Mouse (Mus musculus) ZHBTc4 (cell line): Measurements from ENCODE around the gene Slc4a10.

ENCODE experiments used
- DNase-seq: peaks from one replicate; pipeline ENCODE4 v3.0.0-alpha.2; 2011; ENCODE audit warnings: low read depth, low spot score

Gene Slc4a10

DNA sequence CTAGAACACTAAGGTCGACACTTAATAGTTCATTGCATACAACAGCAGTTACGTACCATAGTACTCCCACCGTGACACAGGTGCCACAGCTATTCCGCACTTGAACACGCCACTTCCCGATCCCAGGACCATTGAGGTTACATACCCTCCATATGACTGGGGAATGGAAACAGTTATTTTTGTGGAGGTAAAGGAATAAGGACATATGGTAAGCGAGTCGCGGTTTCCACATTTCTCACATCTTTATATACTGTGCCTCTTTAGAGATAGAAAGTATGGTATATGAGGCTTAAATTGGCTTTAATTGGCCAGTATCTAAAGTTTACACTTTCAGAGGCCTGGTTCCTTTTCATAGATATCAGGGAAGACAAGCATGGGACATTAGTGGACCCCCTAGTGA, 301.5 kb downstream of the Slc4a10 start:
- DNase-seq, result no peak

DNA sequence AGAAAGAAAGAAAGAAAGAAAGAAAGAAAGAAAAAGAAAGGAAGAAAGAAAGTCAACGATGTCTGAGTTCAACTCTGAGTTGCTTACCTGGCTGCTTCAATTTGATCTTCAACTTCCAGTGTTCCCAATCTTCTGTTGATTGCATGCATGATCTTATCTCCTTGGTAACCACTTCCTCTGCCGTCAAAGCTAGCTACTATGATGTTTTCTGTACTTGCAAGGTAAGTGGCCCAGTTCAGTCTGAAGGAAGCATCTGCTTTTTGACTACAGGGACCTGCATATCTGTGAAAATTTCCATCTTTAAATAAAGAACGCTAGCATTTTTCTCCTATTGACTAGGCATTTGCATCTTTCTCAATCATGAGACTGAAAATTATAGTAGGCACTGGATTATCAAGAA, 305.8 kb downstream of the Slc4a10 start:
- DNase-seq, result no peak

DNA sequence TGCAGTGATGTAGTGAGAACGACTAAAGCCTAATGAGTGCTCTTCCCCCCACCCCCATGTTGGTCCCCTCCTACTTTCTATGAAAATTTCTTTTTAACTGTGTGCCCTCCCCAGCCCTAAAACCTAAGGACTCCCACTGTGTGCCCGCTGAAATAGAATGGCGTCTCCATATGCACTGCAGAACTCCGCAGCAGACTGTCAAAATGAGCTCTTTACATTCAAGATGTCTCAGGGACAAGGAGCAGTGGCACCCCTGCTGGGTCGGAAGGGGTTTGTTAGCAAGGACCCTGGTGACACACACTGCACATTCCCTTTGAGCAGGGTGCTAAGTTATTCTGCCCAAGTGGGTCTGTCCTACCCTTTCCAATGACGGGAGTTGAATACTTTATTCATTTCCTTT, 309.5 kb downstream of the Slc4a10 start:
- DNase-seq, result peak; percentile 18

DNA sequence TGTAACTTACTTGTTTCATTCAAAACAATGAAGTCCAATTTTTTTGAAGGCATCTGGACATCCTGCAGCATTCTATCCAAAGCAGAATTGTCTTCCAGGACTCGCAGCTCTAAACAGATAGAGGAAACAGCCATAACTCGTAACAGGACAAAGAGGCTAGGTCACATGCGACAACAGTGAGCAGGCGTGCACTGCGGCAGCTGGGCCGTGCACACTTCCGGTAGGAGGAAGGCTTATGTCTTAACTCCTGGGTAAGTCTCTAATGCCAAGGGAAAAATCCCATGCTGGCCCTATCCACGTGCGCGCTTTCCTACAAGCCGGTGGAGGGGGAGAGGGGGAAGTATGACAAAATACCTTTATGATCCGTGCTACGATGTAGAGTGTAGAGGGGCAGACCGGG, 310.3 kb downstream of the Slc4a10 start:
- DNase-seq, result peak; percentile 21

DNA sequence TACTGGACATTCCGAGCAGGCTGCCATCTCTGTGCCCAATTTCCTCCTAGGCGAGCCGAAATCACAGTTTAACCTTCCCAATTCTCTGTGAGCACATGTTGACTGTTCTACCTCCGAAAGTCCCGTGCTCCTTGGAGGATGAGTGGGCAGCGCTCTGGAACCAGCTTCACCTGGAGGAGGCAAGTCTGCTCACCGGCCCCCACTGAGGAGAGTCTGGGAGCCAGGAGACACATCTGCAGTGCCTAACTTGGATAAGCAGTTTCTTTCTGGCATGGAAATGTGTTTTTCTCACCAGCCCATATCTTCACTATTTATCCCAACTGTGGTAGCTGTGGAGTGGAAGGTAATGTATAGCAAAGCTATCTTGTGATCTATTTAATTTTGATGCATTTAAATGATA, 311.0 kb downstream of the Slc4a10 start:
- no peak for DNase-seq

DNA sequence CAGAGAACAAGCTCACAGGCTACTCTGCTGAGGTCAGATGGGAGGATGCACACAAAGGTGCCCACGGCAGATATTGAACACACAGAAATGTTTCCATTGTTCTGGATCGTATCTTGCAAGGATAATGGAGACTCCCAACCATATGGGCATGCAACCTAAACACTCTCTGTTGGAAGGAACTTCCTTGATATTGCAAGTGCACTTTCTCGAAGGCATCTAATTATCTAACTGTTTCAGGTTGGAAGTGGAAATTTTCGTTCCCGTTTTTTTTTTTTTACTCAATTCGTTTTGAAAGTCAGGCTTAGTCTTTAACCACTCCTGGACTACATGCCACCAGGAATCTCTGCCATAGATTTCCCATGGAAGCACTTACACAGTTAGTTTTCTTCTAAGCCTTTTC, 314.6 kb downstream of the Slc4a10 start:
- no peak for DNase-seq

DNA sequence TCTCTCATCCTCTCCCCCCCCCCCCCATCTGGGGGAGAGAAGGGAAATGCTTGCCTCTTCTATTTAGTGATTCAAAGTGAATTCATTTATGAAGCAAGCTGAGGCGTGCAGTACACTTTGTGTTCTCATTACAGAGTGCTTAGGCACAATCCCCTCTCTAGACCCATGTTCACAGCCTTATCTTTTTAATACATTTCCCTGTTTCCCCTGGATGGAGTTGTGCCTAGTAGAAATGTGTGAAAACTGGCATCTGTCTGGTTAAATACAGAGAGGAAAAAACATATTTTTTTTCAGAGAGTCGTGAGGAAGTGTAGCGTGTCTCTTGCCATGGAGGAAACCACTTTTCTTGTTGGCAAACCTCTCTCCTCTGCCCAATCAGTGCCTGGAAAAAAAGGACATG, 315.3 kb downstream of the Slc4a10 start:
- DNase-seq, result no peak

DNA sequence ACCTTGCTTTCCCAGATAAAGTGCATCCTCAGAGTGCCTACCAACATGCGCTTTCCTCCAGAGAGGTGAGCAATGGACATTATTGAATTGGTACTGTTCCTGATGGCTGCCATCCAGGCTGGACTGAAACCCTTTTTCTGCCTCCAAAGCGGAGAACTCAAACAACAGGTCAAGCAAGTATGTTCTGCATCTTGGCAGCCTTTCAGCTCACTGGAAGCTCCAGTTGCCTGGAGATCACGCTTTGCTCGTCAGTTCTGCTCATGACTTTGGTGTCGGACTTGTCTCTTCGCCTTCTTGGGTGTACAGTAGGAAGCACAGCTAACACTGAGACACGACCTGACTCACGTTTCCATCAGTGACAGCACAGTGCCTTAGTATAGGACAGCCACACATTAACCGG, 315.9 kb downstream of the Slc4a10 start:
- DNase-seq, result no peak

DNA sequence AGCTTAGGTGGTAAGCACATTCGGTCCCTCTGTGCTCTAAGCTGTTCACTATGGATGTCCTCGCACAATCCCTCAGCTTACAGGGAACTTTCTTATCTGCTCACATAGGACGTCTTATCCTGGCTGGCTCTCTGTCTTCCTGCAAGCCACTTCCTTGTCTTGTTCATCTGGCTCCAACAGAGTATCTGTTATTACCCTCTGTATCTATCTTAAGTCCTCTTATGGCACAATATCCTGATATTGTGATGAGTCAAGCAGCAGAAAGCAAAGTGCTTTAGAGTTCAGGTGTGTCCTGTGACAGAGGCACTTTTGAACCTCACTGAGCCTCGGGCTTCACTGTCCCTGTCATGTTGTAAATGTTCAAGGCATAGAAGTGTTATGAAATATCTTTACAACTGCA, 317.3 kb downstream of the Slc4a10 start:
- DNase-seq, result no peak

DNA sequence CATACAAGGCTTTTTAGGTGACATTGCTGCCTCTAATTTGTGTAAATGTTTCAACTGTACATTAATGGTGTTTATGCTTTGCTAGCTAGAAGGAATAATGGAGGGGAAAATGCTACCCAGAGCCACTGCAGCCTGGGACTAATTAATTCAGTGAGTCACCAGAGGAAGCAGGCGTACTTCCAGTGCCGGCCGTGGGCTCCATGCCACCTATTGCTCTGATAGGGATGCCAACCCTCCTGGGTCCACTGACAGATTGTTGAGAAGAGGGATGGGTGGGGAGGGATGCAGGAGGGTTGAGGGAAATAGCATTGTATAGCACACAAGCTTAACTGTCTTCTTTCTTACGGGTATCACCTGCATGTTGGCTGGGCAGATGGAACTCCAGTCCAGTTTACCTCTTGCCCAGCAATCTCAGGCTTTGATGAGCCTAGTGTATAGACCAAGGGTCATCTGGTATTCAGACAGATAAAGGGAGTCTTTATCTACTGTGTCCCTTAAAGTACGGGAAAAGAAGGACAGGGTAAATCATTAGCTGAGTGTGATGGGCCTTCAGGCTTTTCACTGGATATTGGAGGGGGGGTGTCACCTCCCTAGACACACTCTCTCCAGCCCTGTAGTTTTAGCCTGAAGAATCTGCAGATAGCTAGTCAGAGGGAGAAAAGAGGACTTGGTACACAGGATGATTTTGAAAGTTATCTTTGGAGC, 322.2 kb downstream of the Slc4a10 start:
- no peak for DNase-seq

DNA sequence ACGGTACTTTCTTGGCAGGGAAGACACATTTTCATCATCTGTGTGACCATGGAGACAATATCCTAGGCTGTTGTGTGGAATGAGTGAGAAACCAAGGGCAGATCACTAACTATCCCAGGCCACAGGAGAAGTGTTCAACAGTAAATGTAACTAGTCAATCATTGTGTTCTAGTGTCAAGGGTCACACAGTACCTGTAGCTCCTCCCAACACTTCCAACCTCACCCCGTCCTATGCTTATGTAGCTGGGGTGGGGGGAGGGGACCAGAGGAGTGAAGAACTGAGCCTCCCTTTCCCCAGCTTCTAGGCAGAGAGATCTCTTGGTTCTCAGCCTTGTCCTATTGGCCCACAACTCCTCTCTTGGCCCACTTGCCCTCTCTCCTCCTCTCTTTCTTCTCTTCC, 323.8 kb downstream of the Slc4a10 start:
- DNase-seq, result no peak

DNA sequence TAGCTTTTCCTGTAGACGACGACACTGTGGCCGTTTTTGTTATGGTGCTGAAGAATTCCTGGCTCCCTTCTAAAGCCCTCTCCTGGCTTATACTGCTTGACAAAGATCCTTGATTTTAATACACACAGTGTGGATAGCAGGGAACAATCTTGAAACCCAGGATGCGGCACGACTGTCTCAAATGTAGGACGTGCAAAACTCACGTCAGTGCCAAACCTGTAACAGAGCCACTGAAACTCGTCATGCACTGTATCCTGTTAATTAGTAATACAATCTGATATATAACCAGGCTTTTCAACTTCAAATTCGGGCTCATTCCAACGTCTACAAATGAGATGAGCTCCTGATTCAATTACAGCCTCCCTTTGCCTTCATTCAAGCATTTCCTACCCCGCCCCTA, 327.4 kb downstream of the Slc4a10 start:
- DNase-seq, result no peak
